Mouse (Mus musculus) hindbrain, embryonic 16.5 days (tissue): Measurements from ENCODE around the gene Adipor2. TPM values are rescaled to one million over a fixed set of nuclear protein-coding genes. Genes with fewer than 3 reads are reported as not detected.

Source experiments
- ATAC-seq: fragments of 200-750 bp; cut with Nextera tagmentation; 2 replicates; pipeline ENCODE4 v1.8.0; 2017; ENCODE audit warnings: moderate TSS enrichment, moderate library complexity
- H3K27ac ChIP-seq: fragments of 300-500 bp; sonication (generic); 2 replicates; pipeline ENCODE4 v1.5.1; 2014; ENCODE audit warnings: low read depth, mild to moderate bottlenecking, control low read depth, low read length, moderate library complexity
- H3K27me3 ChIP-seq: fragments of 300-500 bp; sonication (generic); replicated peaks from 2 replicates; pipeline ENCODE4 v1.6.1; 2014; ENCODE audit warnings: low read length; ENCODE audit not compliant: control insufficient read depth, insufficient read depth
- H3K36me3 ChIP-seq: fragments of 300-500 bp; sonication (generic); 2 replicates; pipeline ENCODE4 v1.6.1; 2014; ENCODE audit warnings: mild to moderate bottlenecking, low read length, moderate library complexity, mixed read lengths; ENCODE audit not compliant: control insufficient read depth, insufficient read depth
- H3K4me1 ChIP-seq: fragments of 300-500 bp; sonication (generic); 2 replicates; pipeline ENCODE4 v1.6.1; 2014; ENCODE audit warnings: low read depth, low read length; ENCODE audit not compliant: control insufficient read depth, insufficient read depth
- H3K4me2 ChIP-seq: fragments of 300-500 bp; sonication (generic); 2 replicates; pipeline ENCODE4 v1.6.1; 2014; ENCODE audit warnings: mild to moderate bottlenecking, low read length, control low read depth, moderate library complexity
- H3K4me3 ChIP-seq: fragments of 300-500 bp; sonication (generic); 2 replicates; pipeline ENCODE4 v1.5.1; 2014; ENCODE audit warnings: mild to moderate bottlenecking, low read length, control low read depth, moderate library complexity
- H3K9ac ChIP-seq: fragments of 300-500 bp; sonication (generic); 2 replicates; pipeline ENCODE4 v1.6.1; 2014; ENCODE audit warnings: low read depth, mild to moderate bottlenecking, control low read depth, low read length, moderate library complexity
- H3K9me3 ChIP-seq: fragments of 300-500 bp; sonication (generic); 2 replicates; pipeline ENCODE4 v1.6.1; 2014; ENCODE audit warnings: mild to moderate bottlenecking, low read length, moderate library complexity; ENCODE audit not compliant: control insufficient read depth
- WGBS: fragments of 180-500 bp; shearing (Covaris S2); extraction: QIAGEN DNeasy Blood & Tissue Kit; methylation state at CpG from one replicate; pipeline ENCODE4 v1.1.7; 2014; 5-methylcytosine and 5-hydroxymethylcytosine counted together
- polyA plus RNA-seq: library from polyadenylated mRNA; unstranded; fragments of >200 nt; fragmentation: Nextera tagmentation; extraction: Ambion mirVana; gene quantifications from 2 replicates; pipeline ENCODE4 v1.2.1, GENCODE M21; 2015

The Adipor2 gene
- polyA plus RNA-seq, 1 experiment from 2014 or later: 37.0 TPM

DNA sequence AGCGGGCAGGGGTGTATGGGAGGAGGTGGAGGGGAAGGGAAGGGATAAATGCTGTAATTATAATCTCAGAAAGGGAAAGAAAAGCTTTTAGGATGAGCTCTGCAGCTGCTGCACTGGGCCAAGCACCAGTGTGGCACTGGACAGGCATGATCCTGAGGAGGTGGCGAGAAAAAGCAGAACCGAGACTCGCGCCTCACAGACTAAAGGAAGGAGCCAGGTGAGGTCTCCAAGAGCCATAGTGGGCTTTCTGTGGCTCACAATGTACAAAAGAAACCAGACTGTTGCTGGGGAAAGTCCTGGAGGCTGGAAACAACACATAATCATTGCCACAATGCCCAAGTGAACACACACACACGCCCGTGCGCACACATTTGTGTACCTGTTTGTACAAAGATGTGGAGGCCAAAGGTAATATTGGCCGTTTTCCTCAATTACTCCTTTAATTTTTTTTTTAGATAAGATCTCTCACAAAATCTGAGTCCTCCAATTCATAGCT, 66.8 kb downstream of the Adipor2 start:
- Histone ChIP-seq H3K27me3 (no peaks in the 10 kb centered on the region), H3K9ac (no peak overlapping the region), H3K9me3 (no peaks in the 10 kb centered on the region), H3K27ac (no peak overlapping the region), H3K4me2 (no peak overlapping the region), H3K4me3 (no peak overlapping the region), H3K36me3 (peaks cover 3% of the 10 kb centered on the region; the same call in 1 of the 2 replicates), H3K4me1 (no peaks in the 10 kb centered on the region)
- ATAC-seq: no peak
- 88% methylated on average over 9 of the region's 9 CpGs for WGBS

DNA sequence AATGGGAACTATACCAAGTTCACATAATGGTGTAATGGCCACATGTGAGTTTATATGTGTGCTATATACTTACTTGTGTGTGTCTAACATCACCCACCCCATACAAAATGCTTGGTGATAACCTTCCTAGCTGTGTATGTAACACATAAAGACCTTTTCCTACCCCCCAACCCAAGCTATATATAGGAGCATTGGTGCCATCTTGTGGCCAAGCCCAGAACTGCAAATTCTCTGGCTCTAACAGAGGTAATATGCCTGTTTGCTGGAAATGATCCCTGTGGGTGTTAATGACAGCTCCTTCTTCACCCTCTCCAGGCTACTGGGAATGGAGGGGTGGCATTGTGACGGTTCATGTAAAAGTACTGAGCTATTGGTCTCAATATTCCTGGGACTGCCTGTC, 69.3 kb downstream of the Adipor2 start:
- no peak overlapping the region for H3K9ac ChIP-seq
- no peaks in the 10 kb centered on the region for H3K9me3 ChIP-seq
- no peak overlapping the region for H3K4me3 ChIP-seq
- no peak overlapping the region for H3K4me2 ChIP-seq
- H3K27me3 ChIP-seq: no peaks in the 10 kb centered on the region
- WGBS: 0% methylated on average over 1 of the region's 1 CpGs
- no peaks in the 10 kb centered on the region for H3K36me3 ChIP-seq
- peak; percentile 80 for ATAC-seq
- no peak overlapping the region for H3K27ac ChIP-seq
- no peaks in the 10 kb centered on the region for H3K4me1 ChIP-seq

DNA sequence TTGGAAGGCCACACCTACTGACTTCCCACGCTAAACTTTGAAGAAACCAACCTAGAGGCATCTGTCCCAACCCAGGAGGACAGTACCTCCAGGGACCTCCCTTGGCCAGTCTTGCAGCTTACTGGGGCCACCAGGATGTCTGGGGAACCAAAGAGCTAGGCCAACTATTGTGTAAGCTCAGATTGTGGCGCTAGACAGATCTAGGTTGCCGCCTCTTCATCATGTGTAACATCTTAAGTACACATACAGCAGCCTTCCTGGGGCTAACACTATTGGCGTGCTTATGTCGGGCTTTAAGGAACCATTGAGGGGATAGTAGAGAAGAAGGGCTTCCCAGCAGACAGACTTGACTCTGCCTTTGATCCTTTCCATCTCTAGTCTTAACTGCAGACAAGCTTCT, 69.7 kb downstream of the Adipor2 start:
- 75% methylated on average over 5 of the region's 5 CpGs for WGBS
- no peaks in the 10 kb centered on the region for H3K36me3 ChIP-seq
- no peak overlapping the region for H3K4me3 ChIP-seq
- H3K4me2 ChIP-seq: no peak overlapping the region
- H3K27ac ChIP-seq: no peak overlapping the region
- H3K4me1 ChIP-seq: no peaks in the 10 kb centered on the region
- no peaks in the 10 kb centered on the region for H3K27me3 ChIP-seq
- H3K9me3 ChIP-seq: no peaks in the 10 kb centered on the region
- no peak overlapping the region for H3K9ac ChIP-seq
- ATAC-seq: no peak; the same call in 1 of the 2 replicates

DNA sequence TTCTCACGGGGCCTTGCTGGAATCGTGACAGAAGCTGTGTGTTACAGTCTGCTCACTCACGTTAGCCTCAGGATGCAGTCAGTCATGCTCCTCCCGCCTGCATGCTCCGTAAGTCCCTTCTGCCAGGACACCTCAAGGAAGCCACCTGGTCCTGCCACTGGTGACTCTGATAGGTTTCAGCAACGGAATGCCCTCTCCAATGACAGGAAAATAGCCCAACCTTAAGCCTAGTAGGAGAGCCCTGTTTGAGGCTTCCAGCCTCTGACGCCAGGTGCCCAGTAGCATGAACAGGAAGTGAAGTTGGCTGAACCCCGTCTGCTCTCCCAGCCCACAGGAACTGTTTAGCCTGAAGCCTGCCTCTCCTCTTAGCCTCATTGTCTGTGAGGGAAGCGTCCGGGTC, 71.2 kb downstream of the Adipor2 start:
- no peaks in the 10 kb centered on the region; the same call in 1 of the 2 replicates for H3K4me1 ChIP-seq
- no peak overlapping the region for H3K4me2 ChIP-seq
- no peaks in the 10 kb centered on the region for H3K9me3 ChIP-seq
- no peaks in the 10 kb centered on the region for H3K36me3 ChIP-seq
- ATAC-seq: no peak
- no peaks in the 10 kb centered on the region for H3K27me3 ChIP-seq
- peak overlapping the region; percentile 22; the same call in 1 of the 2 replicates for H3K9ac ChIP-seq
- no peak overlapping the region for H3K27ac ChIP-seq
- WGBS: 66% methylated on average over 10 of the region's 10 CpGs
- H3K4me3 ChIP-seq: no peak overlapping the region

DNA sequence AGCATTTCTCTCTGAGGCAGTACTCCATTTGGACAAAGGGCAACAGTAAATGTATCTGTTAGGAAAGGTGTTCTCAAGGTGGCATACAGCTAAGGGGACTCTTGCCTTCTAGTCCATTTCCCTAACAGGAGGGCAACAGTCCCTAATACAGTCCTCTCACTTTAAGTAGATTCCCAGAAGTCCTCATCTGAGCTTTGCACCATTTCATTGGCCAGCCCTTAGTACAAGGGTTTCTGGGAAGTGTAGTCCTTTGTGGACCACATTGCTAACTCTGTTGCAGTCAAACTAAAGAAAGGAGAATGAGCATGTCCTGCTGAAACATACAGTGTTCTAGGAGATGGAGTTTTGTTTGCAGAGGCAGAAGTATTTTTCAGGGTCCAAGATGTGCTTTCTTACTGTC, 76.1 kb downstream of the Adipor2 start:
- Histone ChIP-seq H3K4me2 (no peak overlapping the region), H3K4me1 (no peaks in the 10 kb centered on the region; the same call in 1 of the 2 replicates), H3K27me3 (no peaks in the 10 kb centered on the region), H3K4me3 (no peak overlapping the region), H3K9me3 (no peaks in the 10 kb centered on the region), H3K9ac (peak overlapping the region; percentile 36; the same call in 1 of the 2 replicates), H3K27ac (no peak overlapping the region), H3K36me3 (no peaks in the 10 kb centered on the region)
- peak; percentile 92 for ATAC-seq

DNA sequence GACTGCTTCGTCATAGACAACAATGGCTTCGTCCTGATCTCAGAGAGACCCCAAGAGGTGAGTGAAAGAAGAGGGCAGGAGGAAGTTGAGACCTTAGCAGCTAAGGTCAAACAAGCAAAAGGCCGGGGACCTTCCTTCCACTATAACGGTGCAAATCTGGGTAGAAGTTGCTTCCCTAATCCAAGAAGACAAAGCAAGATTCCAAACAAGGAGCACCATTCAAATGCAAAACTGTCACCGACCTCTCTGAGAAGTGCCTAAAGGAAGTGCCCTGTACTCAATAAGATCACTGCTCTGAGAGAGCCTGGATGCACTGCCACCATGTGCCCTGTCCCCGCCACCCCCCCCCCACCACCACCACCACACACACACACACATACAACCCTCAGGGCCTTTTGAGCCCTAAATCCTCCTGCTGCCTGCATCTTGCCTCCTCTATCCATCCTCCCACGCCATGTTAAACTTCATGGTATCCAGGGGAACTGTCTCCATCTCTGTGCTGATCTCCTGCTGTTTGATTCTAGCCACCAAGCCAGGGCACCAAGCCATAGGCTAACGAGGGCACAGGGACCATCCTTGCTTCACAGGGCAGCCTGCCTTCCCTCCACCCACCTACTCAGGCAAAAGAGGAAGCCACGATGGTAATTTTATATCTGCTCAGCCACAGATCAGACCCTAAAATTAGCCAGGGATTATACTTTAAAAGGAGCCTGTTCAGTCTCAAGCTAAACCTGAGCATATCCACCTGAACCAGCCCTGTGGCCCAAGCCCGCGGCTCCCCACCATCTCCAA, 79.2 kb downstream of the Adipor2 start:
- Histone ChIP-seq H3K27ac (no peak overlapping the region), H3K9ac (no peak overlapping the region), H3K36me3 (no peaks in the 10 kb centered on the region), H3K27me3 (no peaks in the 10 kb centered on the region), H3K4me1 (no peaks in the 10 kb centered on the region; the same call in 1 of the 2 replicates), H3K4me3 (no peak overlapping the region), H3K9me3 (no peaks in the 10 kb centered on the region), H3K4me2 (no peak overlapping the region)
- WGBS: 32% methylated on average over 11 of the region's 11 CpGs
- ATAC-seq: no peak

DNA sequence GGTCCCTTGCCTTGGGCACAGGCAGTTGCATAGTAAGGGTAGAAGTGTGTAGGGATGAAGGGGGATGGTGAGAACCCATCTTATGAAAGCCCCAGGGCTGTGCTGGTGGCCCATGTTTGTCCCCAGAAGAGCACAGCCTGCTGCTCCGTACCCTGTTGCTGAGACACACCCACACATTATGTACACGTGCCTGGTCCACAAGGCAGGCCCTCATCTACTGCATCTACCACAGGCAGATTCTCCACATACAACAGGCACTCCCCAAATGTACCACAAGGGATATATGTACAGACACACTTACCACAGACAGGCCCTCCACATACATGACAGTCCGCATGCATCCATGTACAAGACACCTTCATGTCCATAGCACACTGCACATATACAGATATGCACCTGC, 80.2 kb downstream of the Adipor2 start:
- H3K27me3 ChIP-seq: no peaks in the 10 kb centered on the region
- WGBS: 68% methylated on average over 3 of the region's 3 CpGs
- ATAC-seq: no peak

DNA sequence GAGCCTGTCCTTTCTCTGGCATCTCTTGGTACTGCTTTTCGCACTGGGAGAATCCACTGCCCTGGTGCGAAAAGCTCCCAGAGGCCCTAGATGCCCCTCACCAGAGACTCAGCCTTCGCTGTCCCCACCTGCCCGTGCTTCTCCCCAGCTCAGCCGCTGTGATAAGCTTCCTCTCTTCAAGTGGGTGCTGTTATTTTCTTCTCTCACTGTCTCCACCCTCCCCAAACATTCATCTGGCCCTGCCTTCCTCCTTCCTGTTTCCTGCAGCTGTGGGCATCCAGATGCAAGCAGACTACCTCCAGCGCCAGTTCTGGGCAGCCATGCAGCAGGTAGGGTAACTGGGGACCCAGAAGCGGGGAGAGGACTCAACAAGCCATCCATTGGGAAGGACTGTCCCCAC, 81.4 kb downstream of the Adipor2 start:
- Histone ChIP-seq H3K4me3 (no peak overlapping the region), H3K4me2 (no peak overlapping the region), H3K4me1 (peaks cover 5% of the 10 kb centered on the region), H3K36me3 (no peaks in the 10 kb centered on the region), H3K9ac (no peak overlapping the region), H3K27me3 (no peaks in the 10 kb centered on the region), H3K9me3 (no peaks in the 10 kb centered on the region), H3K27ac (no peak overlapping the region)
- 79% methylated on average over 7 of the region's 7 CpGs for WGBS
- ATAC-seq: no peak

More for the DNA sequence above, 80.2 kb downstream of the Adipor2 start:
- H3K4me1 ChIP-seq: no peaks in the 10 kb centered on the region; the same call in 1 of the 2 replicates
- H3K27ac ChIP-seq: no peak overlapping the region
- no peak overlapping the region for H3K4me3 ChIP-seq
- no peaks in the 10 kb centered on the region for H3K36me3 ChIP-seq
- H3K9me3 ChIP-seq: no peaks in the 10 kb centered on the region
- no peak overlapping the region for H3K9ac ChIP-seq
- H3K4me2 ChIP-seq: no peak overlapping the region

DNA sequence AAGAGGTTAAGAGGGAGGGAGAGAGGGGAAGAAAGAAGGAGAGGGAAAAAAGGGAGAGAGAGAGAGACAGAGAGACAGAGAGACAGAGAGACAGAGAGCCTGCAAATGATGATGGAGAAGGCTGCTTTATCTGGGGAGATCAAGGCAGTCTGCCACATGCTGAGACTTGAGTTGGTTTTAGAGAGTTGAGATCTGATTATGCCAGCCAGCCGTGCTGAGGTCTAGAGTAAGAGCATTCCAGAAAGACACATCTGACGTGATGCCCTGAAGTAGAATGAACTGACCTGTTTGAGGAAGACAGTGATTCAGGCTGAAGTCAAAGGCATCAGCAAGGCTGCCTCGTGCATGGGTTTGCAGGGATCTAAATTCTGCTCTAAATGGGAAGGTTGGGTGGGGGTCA, 83.7 kb downstream of the Adipor2 start:
- H3K4me2 ChIP-seq: no peak overlapping the region
- ATAC-seq: no peak
- no peaks in the 10 kb centered on the region for H3K27me3 ChIP-seq
- no peak overlapping the region for H3K9ac ChIP-seq
- no peak overlapping the region for H3K4me3 ChIP-seq
- 43% methylated on average over 3 of the region's 3 CpGs for whole genome bisulfite sequencing
- H3K9me3 ChIP-seq: no peaks in the 10 kb centered on the region
- no peak overlapping the region for H3K27ac ChIP-seq
- H3K4me1 ChIP-seq: peaks cover 22% of the 10 kb centered on the region
- no peaks in the 10 kb centered on the region for H3K36me3 ChIP-seq
